Mouse (Mus musculus): ENCODE results near the gene Sema6d.

Sema6d gene

DNA sequence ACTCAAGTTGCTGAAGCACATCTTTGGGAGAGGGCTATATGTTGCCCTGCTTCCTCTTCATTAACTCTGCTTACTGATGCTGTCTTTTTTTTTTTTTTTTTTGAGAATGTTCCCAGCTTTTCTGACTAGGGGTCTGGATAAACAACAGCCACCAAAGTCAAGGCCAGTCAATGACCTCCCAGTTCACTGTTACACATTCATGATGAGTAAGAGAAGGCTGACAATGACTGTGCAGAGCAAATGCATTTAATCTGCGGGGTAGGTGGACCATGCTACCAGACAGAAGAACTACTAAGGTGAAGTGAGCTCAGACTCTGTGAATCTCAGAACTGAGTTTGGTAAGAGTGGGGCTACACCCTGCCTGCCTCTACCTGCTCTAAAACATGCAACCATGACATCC is 396.0 kb downstream of the Sema6d start:
- DNase-seq = no peak

DNA sequence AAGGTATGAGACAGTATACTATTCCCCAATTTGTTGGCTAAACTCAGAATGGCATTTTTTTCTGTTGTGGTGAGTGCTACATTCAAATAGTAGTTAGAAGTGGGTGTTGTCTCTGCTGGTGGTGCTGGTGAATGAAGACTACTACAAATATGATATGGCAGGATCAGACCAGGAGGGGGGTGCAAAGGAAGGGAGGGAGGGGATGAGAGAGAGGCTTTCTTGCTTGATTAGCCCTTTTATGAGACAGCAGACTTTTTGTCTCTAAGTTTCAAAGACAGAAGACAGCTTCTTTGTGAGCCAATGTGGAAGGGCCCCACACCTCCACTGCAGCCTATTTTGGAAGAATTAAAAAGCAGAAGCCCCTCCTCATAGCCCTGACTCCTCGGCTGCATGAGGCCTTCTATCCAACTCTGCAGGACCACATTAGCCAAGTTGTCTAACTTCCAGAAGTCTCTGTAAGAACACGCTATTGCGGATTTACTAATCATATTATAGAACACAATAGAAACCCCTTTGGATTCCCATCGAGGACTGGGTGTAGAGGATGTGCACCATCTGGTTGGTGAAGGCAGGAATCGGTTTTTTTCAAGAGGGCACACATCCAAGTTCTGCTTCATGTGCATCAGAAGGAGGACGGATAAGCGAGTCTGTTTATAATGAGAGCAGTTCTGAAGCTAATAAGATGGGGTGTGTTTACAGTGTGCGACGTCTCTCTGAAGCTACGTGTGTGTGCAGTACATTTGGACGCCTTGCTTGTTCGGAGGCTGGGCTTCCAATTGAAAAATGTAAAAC is 400.4 kb downstream of the Sema6d start:
- no peak for DNase-seq

DNA sequence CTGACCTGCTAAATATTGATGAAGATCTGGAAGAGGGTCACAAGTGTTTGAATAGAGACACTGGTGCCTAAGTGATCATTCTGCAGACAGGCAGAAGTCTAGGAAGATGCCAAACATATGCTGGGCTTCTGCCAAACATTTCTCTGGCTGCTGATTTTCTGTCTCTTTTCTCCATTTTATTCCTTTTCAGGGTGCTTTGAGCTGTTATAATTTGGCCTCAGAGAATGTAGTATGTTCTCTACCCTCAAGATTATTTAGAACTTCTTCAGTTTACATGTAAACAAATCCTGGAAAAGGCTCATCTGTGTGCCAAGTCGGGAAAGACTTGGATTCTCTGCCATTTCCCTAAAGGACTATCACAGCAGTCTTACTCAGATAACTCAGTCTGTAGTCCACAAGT is 406.0 kb downstream of the Sema6d start:
- DNase-seq = no peak

DNA sequence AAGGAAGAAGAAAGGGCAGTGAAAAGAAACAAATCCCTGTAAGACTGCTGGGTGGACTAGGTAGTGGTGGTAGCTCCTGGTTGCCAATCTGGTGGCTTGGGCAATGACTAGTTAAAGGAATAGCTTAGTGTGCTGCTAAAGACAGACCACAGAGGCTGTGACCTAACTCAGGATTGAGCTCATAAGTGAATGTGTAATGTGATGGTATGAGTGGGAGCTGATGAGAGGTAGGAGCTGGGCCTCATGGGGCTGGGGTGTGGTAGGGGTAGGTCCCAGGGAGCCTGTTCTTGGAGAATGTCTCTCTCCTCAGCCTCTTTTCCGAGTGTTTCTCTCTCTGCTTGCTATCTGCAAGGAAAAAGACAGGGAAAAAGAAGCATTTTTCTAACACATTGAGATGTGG is 409.9 kb downstream of the Sema6d start:
- DNase-seq = no peak

DNA sequence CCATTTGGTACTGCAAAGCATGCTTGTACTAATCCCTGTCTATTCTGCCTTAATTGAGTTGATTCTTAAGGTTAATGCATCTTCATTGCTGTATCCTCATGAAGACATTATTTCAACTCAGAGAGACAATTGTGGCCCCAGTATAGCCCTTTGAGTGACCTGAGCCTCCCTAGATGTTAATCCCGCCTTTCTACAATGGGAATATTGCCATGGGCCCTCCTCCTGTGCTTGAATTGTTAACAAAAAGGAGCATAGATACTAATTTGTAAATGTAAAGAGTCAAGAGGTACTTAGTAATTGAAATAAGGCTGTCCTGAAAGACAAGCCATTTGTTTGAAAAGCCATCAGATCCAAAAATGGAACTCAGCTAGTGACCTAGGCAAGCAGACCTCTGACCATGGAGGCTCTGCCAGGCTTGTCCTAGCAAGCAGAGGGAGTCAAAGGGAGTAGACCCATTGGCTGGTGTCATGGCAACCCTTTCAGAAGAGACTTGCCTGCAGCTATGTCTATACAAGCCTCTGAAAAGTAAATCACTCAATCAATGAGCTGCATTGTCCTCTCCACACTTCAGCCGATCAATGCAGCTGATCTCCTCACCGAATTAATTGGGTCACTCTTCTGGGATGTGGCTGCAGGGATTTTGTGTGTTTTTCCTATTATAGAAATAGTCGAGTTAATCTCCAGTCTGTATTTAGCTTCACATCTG is 416.2 kb downstream of the Sema6d start:
- no peak for DNase-seq

GRCm38 (mm10) chr2:124507804-124508203 is 418.0 kb downstream of the Sema6d start:
- DNase-seq = no peak

- no peak for DNase-seq
Observed at GRCm38 (mm10) chr2:124509479-124509878, 419.7 kb downstream of the Sema6d start.

GRCm38 (mm10) chr2:124511826-124512225 is 422.1 kb downstream of the Sema6d start:
- DNase-seq = no peak

- no peak for DNase-seq
Observed at GRCm38 (mm10) chr2:124522426-124522825, 432.7 kb downstream of the Sema6d start.

- DNase-seq = no peak
Observed at GRCm38 (mm10) chr2:124523667-124524066, 433.9 kb downstream of the Sema6d start.

DNA sequence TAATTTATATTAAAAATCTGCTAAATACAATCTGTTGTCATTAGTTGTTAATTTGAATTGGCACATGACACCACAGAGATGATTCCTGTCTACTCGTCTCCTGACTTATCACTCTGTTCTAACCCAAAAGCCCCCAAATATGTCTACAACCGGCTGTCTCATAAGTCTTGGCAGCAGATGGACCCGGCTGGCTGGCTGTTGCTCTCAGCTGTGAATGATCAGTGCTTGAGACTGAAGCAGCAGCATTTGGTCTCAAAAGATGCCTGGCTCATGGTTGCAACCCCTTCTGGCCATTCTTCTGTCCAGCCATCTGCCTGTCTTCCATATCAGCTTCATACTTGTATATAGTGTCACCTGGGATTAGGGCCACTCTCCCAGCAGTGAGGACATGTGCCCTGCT is 434.4 kb downstream of the Sema6d start:
- DNase-seq = no peak

- DNase-seq = no peak
Observed at GRCm38 (mm10) chr2:124527641-124528040, 437.9 kb downstream of the Sema6d start.

GRCm38 (mm10) chr2:124530441-124530840 is 440.7 kb downstream of the Sema6d start:
- no peak for DNase-seq

DNA sequence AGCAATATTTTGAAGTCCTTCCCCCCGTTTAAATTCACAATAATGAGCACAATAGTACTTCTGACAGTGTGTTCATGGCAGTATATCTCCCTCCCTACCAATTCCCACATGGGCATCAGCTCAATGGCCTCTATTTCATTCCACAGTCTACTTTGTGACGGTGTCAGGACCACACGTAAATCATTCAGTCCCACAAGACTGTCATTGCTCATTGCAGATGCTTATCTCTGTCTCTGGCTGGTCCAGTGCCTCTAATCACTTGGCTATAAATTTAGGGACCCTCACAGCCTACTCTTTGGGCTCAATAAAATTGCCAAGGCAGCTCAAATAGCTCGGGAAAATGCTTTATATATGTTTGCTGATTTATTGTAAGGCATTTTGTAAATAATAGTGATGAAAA is 441.3 kb downstream of the Sema6d start:
- DNase-seq = no peak

DNA sequence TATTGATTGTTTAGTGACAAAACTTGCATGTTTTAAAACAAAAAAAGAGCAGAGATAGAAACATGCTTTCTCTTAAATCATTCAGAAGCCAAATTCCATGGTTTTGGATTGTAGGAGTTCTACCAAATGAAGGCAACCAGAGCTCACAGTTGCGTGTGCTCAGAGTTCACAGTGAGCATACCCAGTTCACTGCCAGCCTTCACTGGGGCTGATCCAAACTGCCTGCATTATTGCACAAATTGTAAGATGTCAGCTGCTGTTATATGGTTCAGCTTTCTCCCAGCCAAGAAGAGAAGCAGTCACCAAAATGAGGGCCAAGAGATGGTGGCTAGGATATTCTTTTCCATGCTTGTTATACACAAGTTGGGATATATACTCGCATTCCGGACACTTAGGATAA is 443.1 kb downstream of the Sema6d start:
- no peak for DNase-seq

DNA sequence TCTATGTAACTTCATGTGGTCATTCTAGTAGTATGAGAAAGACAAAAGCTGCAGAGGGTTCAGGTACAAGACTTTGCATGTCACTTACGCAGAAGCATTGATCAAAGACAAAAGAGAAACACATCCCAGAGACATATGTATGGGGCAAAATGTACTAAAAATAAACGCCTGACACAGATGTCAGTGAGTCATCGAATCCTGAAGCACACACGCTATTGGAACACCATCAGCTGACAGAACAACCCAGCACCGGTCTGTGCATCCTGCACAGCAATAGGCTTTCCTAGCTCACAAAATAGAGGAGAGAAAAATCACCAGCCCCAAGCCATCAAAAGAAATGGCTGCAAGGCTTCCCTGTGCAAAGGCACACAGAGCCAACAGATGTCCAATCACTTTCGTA is 443.8 kb downstream of the Sema6d start:
- no peak for DNase-seq

- DNase-seq = no peak
Observed at GRCm38 (mm10) chr2:124550315-124550714, 460.5 kb downstream of the Sema6d start.

DNA sequence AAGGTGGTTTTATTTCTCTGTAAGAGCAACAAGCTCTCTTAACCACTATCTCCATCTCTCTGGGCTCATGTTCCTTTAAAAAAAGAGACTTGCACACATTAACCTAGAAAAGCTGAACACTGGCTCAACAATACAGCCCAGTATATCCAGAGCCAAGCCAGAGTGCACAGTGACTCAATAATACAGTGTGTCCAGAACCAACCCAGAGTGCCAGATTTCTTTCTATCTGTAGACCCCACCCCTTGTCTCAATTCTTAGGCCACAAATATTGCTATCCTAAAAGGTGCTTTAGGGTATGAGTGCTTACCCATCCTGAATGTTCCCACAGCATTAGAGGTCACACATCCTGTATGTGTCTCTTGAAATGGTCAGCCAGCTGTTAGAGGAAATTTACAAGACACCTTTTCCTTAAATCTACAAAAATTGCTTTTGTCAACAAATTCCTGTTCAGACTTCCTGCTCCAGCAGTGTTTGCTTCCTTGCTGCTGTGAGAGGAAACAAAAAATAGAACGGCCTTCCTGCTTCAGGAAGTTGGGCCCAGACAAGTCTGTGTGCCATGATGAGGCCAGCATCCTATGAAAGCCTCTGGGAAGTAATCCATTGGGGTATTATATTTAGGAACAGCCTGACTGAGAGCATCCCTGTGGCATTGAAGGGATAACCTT is 465.1 kb downstream of the Sema6d start:
- DNase-seq = no peak

GRCm38 (mm10) chr2:124556861-124557499 is 467.2 kb downstream of the Sema6d start:
- no peak for DNase-seq

DNA sequence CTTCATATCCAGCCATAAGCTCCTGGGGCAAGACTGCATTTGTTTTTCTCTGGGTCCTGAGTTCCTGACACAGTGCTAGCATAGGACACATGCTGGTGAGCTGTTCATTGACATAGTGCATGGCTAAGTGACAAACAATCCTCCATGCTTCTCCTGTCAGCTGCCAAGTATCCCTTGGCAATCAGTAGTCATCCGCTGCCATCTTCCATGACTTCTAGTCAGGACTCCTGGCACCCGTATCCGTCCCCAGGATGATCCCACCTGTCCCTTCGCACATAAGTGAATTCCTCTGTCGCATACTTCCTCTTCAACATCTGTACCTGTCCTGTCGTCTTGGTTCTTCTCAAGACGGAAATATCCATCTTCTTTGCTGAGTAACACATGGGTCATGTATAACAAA is 468.3 kb downstream of the Sema6d start:
- DNase-seq = no peak

GRCm38 (mm10) chr2:124561668-124562067 is 471.9 kb downstream of the Sema6d start:
- DNase-seq = no peak

DNA sequence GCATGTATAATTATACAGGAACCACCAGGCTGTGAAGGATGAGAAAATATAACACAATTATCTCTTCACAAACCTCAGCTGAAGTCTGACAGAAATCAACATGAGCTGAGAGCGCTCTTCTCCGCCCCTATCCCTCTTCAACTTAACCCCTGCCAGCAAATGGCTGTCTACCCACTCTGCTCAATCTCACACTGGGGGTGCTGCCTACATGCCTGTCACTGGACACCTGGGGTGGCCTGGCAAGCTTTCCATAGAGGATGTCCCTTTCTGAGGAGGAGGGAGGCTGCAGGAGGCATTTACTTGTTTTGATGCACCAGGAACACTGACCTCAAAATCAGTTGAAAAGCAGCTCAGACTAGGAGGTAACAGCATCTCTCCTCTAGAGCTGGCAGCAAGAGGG is 472.3 kb downstream of the Sema6d start:
- DNase-seq = no peak

- no peak for DNase-seq
Observed at GRCm38 (mm10) chr2:124563759-124564158, 474.0 kb downstream of the Sema6d start.

DNA sequence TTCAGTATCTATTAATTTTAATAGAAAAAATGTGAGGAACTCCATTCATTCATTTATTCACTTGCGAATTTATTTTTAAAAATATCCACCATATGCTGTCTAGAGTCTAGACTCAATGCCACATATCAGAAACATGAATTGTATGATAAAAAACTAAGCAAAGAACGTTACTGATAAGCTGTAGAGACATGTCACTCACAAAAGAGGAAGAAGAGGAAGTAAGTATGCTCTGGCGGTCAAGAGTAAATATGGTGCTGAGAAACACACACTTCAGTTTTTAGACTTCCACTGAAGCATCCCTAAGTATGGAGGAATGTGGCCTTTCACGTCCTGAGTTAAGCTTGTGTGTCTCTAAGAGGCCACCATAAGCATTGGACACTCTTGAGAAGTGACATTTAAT is 484.0 kb downstream of the Sema6d start:
- no peak for DNase-seq
